Mouse (Mus musculus) A20 (cell line): ENCODE measurements around the gene Hs6st3.

Source experiments
- DNase-seq: peaks from one replicate; pipeline ENCODE4 v3.0.0-alpha.2; 2011; ENCODE audit warnings: low read depth, low spot score

The Hs6st3 gene

DNA sequence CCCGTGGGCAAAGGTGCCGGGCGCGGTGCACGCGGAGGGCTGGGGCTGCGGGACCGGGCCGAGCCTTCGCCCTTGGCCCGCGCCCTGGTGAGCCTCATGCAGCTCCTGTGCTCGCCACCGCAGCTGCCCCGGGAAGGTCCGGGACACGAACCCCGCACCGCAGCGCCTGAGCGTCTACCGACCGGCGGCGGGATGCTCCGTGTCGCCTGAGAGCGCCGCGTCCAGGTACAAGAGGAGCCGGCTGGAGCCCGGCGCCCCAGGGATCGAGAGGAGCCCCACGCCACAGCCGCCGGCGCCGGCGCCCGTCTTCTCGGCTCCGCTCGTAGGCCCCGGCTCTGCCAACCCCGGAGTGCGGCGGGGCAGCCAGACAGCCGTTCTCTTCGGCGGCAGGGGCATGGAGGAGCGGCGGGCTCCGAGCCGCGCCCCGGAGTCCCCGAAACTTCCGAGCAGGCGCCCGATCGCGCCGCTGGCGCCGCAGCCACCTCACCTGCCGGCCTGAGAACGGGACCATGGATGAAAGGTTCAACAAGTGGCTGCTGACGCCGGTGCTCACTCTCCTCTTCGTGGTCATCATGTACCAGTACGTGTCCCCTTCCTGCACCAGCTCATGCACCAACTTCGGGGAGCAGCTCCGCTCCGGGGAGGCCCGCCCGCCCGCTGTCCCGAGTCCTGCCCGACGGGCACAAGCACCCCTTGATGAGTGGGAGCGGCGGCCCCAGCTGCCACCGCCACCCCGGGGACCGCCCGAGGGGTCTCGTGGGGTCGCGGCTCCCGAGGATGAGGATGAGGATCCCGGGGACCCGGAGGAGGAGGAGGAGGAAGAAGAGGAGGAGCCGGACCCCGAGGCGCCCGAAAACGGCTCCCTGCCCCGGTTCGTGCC lies at the start of gene Hs6st3:
Gene Hs6st3 (plus strand): TSS at position 436 of the 880 bp plus-strand sequence.
- no peak for DNase-seq

DNA sequence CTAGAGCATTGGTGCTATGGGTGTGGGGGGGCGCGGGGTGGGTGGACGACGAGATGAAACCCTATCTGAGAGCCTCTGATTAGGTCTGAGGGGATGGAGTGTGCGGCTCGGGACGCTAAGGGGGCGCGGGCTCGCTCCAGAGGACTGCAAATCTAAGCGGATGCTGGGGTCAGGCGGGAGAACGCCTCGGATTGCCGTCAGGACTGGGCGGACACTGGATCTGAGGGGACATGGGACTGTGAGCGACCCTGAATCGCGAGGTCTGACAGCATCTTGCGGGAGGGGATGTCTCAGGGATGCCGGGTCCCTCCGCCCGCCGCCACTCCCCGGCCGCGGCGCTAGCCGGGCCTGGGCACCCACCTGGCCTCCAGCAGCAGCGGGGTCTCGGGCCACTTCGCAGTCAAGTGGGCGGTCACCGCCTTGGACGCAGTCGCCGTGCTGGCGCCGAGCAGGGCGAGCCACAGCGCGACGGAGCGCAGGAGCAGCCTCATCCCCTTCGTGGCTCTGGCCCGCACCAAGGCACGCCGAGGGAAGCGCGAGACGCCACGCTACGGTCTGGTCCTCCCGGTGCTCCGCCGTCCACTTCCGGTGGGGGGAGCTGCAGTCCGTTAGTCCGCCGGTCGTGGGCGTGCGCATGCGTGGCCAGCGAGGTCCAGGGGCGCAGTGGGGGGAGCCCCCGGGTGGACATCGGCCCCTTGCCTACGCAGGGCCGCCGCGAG lies 39.1 kb upstream of the Hs6st3 start, which contains the start of gene Uggt2:
Gene Uggt2 (minus strand): TSS at position 580 of the 719 bp plus-strand sequence.
- no peak for DNase-seq

GRCm38 (mm10) chr14:119099570-119099891 lies 38.6 kb upstream of the Hs6st3 start:
- no peak for DNase-seq

GRCm38 (mm10) chr14:119107591-119107990 lies 30.6 kb upstream of the Hs6st3 start:
- DNase-seq: no peak

GRCm38 (mm10) chr14:119108776-119109301 lies 29.3 kb upstream of the Hs6st3 start:
- no peak for DNase-seq

- no peak for DNase-seq
Measured at GRCm38 (mm10) chr14:119109776-119110218, 28.3 kb upstream of the Hs6st3 start.

- DNase-seq: no peak
Measured at GRCm38 (mm10) chr14:119112558-119112957, 25.6 kb upstream of the Hs6st3 start.

GRCm38 (mm10) chr14:119123582-119123981 lies 14.6 kb upstream of the Hs6st3 start:
- DNase-seq: no peak

DNA sequence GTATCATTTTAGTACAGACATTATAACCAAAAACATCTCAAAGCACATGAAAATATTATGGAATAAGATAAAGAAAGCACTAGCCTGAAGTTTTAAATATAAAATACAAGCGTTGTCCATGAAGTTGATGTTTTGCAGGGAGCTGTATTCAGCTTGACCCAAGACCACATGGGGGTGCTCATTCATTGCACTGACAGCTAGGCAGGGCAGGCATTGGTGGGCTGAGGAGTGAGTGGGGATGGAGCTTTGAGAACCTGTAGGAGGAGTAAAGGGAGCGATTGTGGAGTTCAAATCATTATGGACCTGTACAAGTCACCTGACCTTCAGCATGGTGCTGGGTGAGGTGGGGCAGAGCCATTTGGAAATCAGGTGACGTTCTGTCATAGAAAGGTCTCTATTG lies 14.1 kb upstream of the Hs6st3 start:
- DNase-seq: no peak

DNA sequence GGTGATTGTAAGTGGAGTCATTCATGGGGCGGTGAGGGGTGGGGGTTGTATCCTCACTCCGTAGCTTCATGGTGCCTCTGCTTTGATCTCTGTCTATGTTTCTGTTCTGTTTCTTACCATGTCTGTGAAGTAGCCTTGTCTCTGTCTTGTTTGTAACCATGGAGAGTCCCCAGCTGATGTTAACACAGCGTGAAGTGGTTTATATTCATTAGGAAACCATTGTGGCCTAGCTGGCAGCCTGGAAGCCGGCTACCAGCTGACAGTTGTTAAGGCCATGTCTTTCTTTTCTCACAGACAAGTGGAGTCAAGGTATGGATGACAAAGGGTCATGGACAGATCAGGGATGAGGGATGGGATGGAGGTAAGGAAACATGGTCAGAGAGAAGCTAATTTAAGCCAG lies 12.3 kb upstream of the Hs6st3 start:
- DNase-seq: no peak

- DNase-seq: no peak
Measured at GRCm38 (mm10) chr14:119127330-119127729, 10.8 kb upstream of the Hs6st3 start.

GRCm38 (mm10) chr14:119137512-119137905 lies 632 bp upstream of the Hs6st3 start:
- no peak for DNase-seq

DNA sequence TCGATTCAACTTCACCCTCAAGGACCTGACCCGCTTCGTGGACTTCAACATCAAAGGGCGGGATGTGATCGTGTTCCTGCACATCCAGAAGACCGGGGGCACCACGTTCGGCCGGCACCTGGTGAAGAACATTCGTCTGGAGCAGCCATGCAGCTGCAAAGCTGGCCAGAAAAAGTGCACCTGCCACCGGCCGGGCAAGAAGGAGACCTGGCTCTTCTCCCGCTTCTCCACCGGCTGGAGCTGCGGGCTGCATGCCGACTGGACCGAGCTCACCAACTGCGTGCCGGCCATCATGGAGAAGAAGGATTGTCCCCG lies 602 bp downstream of the Hs6st3 start:
- DNase-seq: no peak

- no peak for DNase-seq
Measured at GRCm38 (mm10) chr14:119139381-119139950, 1.3 kb downstream of the Hs6st3 start.

DNA sequence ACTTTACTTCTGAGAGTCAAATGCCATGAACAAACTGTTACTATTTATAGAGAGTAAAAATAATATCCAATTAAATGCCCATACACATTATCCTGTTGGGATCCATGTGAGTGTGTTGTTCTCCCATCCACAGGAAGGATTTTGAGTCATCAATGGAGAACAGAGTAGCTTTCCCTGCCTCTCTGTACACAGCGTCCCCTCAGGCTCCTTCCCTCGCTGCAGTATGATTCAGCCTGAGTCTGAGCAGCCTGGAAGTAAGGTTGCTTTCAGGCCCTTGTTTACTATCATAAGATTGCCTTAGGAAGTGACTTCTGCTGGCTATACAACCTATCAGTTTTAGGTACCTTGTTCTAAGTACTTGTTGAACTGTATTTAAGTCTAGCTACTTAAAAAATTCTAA lies 14.9 kb downstream of the Hs6st3 start:
- no peak for DNase-seq

DNA sequence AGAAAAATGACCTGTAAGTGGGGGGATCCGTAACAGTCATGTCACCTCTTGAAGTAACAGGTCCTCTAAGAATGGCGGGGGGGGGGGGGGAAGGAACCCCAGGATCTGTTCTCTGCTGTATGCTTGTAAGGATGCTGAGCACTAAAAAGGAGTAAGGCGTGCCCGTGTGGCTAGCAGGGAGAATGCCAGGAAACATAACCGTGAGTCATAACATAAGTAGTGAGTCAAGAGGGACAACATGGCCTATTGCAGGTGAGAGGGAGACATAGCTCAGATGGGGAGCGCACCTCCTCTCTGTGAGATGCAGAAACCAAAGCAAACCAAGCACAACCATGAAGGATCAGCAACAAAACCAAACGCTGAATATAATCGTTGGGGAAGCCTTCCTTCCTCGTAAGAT lies 55.8 kb downstream of the Hs6st3 start:
- DNase-seq: no peak

- DNase-seq: no peak
Measured at GRCm38 (mm10) chr14:119203508-119203907, 65.4 kb downstream of the Hs6st3 start.

DNA sequence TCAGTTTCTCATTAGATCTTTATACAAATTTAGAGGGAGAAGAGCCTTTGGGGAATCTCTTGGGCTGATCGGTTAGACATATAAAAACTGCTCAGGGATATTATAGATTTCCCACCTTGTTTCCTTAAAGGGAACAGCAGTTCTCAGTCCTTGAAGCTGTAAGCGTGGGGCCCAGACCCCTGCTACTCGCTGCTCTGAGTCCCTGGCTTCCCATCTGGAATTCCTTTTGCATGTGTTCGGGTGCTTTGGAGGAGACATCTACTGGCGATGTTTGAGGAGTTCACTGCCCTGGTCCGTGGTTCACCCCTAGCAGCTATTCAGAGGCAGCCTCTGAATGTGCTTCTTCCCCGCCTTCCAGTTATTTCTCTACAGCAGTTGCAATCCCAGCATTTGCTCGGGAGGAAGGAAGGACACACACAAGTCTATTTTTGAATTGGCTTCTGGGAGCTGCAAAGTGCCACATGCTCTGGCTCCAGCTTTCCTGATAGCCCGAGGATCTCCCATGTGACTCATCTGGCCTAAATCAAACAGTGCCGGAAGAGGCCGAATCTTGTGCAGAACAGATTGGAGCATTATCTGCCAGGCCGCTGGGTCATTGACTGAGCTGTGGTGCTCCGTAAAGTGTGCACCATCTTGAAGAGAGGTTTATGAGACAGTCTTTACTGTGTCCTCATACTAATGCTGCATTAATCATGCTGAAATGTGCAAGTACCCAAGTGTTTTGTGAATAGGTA lies 77.6 kb downstream of the Hs6st3 start:
- no peak for DNase-seq

- DNase-seq: no peak
Measured at GRCm38 (mm10) chr14:119227709-119228338, 89.7 kb downstream of the Hs6st3 start.

DNA sequence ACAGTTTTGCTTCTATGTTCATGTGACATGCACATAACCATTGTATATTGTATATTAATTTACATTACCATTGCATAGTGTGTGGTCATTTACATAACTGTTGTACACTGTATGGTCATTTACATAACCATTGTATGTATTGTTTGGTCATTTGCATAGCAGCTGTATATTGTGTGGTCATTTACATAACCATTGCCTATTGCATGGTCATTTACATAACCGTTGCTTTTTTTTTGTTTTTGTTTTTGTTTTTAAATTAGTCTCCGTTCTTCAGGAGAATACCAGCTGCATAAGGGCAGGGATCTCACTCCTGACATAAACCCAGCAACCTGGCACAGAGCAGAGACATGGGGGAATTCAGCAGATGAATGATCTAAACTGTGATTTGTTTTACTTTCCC lies 95.5 kb downstream of the Hs6st3 start:
- DNase-seq: no peak

DNA sequence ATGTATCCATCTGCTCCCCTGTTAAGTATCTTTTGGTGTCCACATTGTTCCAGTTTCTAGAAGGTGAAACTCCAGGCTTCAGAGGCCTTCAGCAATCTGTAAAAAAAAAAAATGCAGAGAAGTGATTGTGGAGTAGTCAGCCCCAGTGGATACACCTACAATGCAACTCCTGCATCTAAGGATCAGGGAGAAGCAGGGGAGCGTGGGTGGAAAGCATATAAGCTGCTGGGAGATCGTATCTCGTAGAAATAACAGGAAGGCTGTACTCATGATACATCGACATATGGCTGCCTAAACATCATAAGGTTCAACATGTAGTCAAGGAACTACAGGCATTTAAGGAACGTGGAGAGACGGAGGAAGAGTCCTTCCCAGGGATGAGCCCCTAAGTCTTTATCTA lies 109.0 kb downstream of the Hs6st3 start:
- no peak for DNase-seq
